Mouse (Mus musculus) gastrocnemius, postnatal 10 days (tissue): ENCODE data around the gene Hmcn1. TPM values are rescaled to one million over a fixed set of nuclear protein-coding genes. Genes with fewer than 3 reads are reported as not detected.

Experiments used
- DNase-seq: peaks from one replicate; pipeline ENCODE4 v3.0.0; 2021; ENCODE audit warnings: mixed read lengths
- long read RNA-seq, 2 experiments: library from polyadenylated mRNA; stranded (forward); transcript quantifications; one replicate each; pipeline ENCODE4 v2.0.0; 2021
- total RNA-seq, 2 experiments: library from RNA; stranded (reverse); gene quantifications; 2 replicates each; pipeline ENCODE4 v1.2.3; 2021

The Hmcn1 gene
- 10 to 100 TPM; 10.3 to 13.1 TPM for total RNA-seq
- long read RNA-seq, experiment 1, partial matches to known transcripts = 1 of 6 reads
- long read RNA-seq, experiment 1, other reads (novel, unspliced or antisense) = 3 of 6 reads
- long read RNA-seq, experiment 2, partial matches to known transcripts = 0 of 3 reads
- long read RNA-seq, experiment 2, other reads (novel, unspliced or antisense) = 3 of 3 reads

- peak; percentile 50 for DNase-seq
Measured at GRCm38 (mm10) chr1:150993162-150994064, at the start of gene Hmcn1. Gene Hmcn1 (minus strand): TSS chr1:150993435.

DNA sequence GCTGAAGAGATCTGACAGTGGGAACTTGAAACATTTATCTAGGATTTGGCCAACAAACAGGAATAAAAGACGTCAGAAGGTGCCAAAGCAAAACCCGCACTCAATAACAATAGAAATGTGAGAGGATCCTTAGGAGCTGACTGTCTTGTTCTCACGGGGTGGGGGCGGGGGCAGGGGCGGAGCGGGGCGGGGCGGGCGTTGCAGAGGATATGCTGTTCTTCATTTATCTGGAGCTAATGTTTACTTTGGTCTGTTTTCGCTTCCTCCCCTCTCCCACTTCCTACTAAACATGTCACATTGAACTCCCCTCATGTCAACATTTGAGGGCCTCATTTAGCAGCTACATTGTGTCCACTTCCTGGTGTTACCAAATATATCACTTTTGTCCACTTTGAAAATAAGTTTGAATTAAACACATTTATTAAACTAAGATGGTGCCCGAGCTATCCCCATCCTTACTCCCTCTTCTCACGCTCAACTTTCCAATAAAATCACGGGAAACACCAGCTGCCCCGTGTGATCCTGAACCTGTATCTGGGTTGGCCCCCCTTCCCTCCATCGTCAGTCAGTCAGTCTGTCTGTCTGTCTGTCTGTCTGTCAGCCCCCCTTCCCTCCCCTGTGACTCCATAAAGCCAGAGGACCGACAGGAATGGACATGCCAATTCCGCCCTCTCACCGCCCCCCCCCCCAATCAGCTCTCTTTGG is 47.9 kb upstream of the Hmcn1 start:
- DNase-seq = no peak

DNA sequence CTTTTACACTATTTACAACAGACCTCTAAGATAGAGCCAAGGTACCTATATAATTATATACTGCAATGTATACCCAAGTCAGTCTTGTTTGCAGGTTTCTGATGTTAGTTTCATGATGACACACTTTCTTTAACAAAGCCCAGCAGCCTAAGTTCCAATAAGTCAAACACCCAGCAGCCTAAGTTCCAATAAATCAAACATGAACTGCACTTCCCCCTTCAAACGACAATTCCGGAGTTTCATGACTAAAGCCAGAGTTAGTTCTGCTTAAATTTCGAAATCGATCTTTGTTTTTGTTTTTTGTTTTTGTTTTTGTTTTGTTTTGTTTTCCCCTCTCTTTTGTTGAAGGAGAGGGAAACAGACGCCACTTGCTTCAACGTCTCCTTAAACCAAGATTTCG is 47.1 kb upstream of the Hmcn1 start:
- no peak for DNase-seq

DNA sequence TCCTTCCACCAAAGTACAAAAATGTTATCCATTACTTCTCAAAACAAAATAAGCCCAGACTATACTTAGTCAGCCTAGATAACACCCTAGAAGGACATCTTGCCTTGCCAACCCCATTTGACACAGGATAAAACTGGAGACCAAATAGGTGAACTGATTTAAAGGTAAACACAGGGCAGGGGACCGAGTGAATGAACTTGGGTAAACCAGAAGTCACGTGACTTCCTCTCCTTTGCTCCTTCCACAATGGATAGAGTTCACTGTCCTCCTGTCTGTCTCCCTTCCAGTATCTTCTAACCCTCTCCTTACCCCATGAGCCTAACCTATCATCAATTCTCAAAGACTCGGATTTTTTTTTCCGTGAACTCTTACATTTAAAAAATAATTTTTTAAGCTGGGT is 46.0 kb upstream of the Hmcn1 start:
- DNase-seq = no peak

DNA sequence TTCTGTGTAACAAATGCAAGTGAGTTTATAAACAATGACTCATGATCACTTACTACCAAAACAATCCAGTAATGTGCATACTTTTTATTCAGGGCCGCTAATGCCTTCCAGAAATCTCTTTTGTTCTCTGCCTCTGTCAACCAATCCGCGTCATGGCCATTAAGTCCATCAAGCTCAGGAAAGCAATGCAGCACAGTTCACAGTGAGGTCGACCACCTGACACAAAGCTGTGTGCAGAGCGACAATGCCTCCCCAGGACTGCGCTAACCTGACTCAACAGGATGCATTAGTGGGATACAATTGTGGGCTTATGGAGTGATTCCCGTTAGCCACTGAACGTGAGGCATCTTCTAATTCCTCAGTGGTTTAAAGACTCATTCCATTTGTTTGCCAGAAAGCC is 45.3 kb upstream of the Hmcn1 start:
- DNase-seq = no peak

- DNase-seq = no peak
Measured at GRCm38 (mm10) chr1:151036405-151036985, 43.3 kb upstream of the Hmcn1 start.

DNA sequence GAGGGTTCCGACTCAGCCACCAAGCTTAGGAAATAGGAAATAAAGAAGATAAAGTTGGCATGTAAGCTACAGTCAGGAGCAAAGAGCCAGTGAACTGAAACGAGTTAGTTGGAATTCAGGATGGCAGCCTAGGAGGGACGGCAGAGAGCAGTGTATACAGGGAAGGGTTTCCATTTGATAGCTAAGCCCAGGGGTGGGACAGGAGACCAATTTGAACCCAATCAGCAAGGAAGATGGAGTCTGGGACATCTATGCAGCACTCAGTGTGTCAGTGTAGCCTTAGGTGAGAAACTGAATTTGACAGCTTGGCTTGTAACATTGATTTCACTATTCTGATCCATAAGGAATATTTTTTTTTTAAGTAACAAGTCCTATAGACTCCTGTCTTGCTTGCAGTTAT is 42.5 kb upstream of the Hmcn1 start:
- DNase-seq = no peak

DNA sequence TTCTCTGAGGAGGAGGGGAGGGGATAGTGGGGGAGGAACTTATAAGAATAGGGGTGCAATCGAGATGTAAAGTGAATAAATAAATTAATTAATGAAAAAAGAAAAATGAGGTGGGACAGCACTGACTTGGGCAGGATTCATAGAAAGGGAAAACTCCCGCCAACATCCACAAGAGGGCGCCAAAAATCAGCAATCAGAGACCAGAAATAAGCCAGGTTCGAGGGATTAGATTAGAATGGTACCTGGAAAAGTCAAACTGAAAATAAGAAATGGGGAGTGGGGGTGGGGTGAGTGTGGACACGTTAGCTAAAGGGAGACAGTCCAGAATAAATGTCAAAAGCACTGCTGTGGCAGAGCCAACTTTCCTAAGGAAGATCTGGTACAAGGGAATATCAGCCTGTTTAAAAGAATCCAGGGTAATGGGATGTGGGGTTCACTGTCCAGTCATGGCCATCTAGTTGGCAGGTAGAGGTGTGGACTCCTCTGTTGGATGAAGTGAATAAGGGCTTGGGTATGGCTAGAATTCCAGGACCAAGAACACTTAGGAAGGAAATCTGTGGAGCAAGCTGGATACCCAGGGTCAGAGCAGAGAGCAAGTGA is 41.9 kb upstream of the Hmcn1 start:
- DNase-seq = peak; percentile 69

DNA sequence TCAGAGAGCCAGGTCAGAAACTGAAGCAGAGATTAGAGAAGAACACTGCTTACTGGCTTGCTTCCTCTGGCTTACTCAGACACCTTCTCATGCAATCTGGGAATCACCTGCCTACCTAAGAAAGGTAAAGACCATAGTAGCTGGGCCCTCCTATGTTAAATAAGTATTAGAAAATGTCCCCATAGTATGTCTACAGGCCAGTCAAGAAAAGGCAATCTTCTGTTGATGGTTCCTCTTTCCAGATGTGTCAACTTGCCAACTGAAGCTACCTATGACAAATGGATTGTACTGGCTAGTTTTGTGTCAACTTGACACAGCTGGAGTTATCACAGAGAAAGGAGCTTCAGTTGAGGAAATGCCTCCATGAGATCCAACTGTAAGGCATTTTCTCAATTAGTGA is 40.1 kb upstream of the Hmcn1 start:
- DNase-seq = no peak

DNA sequence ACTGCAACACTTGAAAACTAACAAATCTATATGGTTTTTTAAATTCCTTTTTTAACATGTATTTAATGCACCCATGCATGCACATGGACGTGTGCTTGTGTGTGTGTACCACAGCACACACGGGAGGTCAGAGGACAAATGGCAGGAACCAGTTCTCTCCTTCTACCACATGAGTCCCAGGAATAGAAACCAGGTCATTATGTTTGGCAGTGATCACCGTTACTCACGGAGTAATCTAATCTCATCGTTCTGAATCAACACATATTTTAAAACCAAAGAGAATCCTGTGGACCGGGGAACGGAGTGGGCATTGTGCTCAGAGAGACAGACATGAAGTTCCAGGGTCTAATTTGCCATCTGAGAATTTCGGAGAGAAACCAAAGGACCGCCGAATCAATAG is 38.3 kb upstream of the Hmcn1 start:
- no peak for DNase-seq

- no peak for DNase-seq
Measured at GRCm38 (mm10) chr1:151031086-151031485, 37.9 kb upstream of the Hmcn1 start.

- DNase-seq = no peak
Measured at GRCm38 (mm10) chr1:151025049-151025773, 32.0 kb upstream of the Hmcn1 start.

DNA sequence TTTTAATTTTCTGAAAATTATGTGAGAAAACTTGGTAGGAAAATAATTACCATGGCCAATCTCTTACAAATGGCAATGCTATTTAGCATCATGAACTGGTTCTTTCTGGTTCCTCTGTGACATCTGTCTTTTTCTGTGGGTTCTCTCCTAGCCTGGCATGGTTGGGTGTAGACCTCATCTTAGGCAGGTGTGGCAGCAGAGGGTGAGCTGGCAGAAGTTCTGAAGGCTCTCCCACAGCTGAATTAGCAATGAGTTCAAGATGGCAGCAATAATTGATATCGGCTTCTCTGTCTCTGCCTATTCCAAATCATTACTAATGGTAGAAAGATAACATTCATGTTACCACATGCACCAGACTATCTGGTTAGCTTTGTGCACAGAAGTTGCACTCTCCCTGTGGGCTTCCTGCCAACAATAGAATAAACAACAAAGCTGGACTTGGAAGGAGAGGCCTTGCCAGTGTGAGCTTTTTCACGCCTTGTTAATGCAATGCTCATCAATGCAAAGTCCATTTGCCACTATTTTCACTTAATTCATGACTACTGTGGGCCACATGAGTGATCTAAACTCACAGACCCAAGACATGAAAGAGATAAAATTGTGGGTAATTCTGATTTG is 26.1 kb upstream of the Hmcn1 start:
- DNase-seq = no peak

DNA sequence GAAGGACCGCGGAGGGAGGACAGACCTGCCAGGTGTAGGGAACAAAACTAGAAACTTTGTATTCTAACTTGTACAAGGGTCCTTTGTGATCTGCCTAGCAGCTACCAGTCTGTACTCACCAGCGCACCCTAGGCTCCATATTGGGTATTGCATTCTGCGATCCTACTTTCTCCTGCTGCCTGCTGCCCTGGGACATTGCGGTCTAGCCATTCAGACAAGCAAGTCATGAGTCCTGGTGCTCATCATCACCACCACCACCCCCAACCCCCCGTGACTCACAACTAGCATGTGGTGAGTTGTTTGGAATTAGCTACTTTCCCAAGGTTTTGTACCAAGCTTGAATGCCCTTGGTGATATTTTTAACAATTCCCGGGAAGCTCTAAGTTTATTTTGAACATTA is 17.8 kb upstream of the Hmcn1 start:
- DNase-seq = peak; percentile 76

- DNase-seq = peak; percentile 49
Measured at GRCm38 (mm10) chr1:151009115-151009797, 16.0 kb upstream of the Hmcn1 start.

- DNase-seq = no peak
Measured at GRCm38 (mm10) chr1:151007747-151008146, 14.5 kb upstream of the Hmcn1 start.

GRCm38 (mm10) chr1:151004007-151004406 is 10.8 kb upstream of the Hmcn1 start:
- no peak for DNase-seq

DNA sequence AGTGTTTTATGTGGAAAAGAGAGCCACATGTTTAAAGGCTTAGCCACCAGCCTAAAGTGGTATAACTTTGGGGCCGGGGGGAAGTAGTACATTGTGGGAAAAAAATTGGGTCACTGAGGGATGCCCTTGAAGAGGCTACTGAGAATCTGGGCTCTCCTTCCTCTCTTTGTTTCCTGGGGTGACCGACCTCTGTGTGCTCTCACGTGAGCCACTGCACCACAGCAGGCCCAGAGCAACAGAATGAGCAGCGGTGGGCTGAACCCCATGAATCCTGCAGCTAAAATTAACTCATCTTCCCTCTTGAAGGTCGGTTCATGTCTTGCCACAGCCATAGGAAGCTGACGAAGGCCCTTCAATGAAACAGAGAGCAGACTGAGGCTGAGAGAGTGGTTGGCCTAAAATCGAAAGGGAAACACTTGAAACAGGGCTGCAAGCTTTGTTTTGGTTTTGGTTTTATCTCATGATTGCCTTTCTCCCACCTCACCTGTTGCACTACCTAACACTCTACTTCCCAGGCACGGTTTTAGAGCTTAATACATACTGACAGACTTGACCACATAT is 8.7 kb upstream of the Hmcn1 start:
- no peak for DNase-seq

GRCm38 (mm10) chr1:151000714-151001113 is 7.5 kb upstream of the Hmcn1 start:
- DNase-seq = no peak

DNA sequence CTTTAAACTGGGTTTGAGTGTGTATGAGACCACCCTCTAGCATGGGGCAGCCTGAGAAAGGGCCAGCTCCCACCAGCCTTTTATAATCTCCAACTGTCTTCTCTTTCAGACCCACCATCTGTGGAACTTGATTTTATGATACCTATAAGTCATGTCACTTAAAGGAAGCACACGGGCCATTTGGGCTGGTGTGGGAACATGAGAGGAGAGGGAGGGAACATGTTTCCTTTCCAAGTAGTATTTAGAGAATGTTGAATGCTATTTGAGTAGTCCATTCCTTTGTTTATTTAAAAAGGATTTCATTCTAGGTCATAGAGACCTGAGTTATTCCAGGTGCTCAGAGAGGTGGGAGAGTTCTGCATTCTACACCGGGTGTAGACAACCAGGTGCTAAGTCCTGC is 1.4 kb upstream of the Hmcn1 start:
- DNase-seq = no peak
